In the genomic region with DNA sequence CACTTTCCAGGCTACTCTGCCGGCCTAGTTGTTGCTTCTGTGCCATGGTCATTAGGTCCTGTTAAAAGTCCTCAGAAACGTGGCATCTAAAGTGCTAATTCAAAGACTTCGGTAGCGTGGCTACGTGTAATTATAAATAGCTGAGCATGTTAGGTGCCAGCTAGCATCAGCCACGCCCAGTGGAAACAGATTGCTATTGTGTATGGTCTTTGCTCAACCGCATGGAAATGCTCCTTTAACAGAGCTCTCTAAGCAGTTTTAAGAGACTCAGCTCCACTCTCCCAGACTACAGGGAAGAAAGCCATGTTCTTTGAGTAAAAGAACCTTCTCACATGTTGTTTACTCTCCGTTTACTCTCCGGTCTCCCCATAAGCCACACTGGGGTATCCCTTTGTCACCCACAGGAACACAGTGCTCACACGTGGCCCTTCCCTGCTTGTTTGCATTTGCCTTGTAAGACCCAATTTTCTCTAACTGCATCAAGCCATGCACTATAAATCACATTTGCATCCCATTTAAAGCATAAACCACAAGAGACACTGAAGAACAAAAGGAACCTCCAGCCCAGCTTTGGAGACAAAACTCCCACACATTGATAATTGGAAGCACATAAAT, we compare ENCODE assay signal across 17 mouse cellular contexts.
DNase-seq lines count a peak whose midpoint lies in the region; ATAC-seq lines count a peak whose summit lies in the region.
"Had no signal": no experiment of that assay in that cellular context is flagged by ENCODE, and none has a peak within 500 bp of the region (broad histone marks: within the 10 kb centered on the region; RNA-seq: fewer than 3 reads in every experiment).

No protein-coding gene starts in this region.

- 67% methylated on average over 10 of the region's 10 CpGs for WGBS in hindbrain, embryonic 12.5 days
- 59% methylated on average over 10 of the region's 10 CpGs for WGBS in hindbrain, embryonic 16.5 days
- WGBS in midbrain, embryonic 11.5 days = 73% methylated on average over 10 of the region's 10 CpGs
- WGBS in midbrain, embryonic 10.5 days = 79% methylated on average over 10 of the region's 10 CpGs
- WGBS in forebrain, embryonic 11.5 days = 58% methylated on average over 10 of the region's 10 CpGs
- WGBS in limb, embryonic 12.5 days = 65% methylated on average over 10 of the region's 10 CpGs

- no peaks in the 10 kb centered on the region for H3K27me3 ChIP-seq in hindbrain, embryonic 12.5 days
- H3K27me3 ChIP-seq in hindbrain, embryonic 16.5 days (replicated peaks; ENCODE audit: control insufficient read depth, insufficient read depth, low read length) = no peaks in the 10 kb centered on the region
- H3K27me3 ChIP-seq in midbrain, embryonic 11.5 days (ENCODE audit: control insufficient read depth, insufficient read depth, low read length) = no peaks in the 10 kb centered on the region
- H3K27me3 ChIP-seq in midbrain, embryonic 10.5 days (ENCODE audit: low read depth, poor library complexity, severe bottlenecking) = no peaks in the 10 kb centered on the region
- no peaks in the 10 kb centered on the region for H3K27me3 ChIP-seq in forebrain, embryonic 11.5 days (ENCODE audit: control insufficient read depth, insufficient read depth, low read length)
- no peaks in the 10 kb centered on the region for H3K27me3 ChIP-seq in limb, embryonic 12.5 days
- H3K27me3 ChIP-seq: heart, embryonic 13.5 days had no signal

- no peak for DNase-seq in midbrain, embryonic 11.5 days (ENCODE audit: low spot score, missing footprints)
- DNase-seq in midbrain, embryonic 10.5 days (ENCODE audit: low spot score) = no peak
- DNase-seq in forebrain, embryonic 11.5 days (ENCODE audit: low spot score) = no peak
- no peak for DNase-seq in urinary bladder, postnatal 10 days (ENCODE audit: low spot score)
- no peak for DNase-seq in adrenal gland, postnatal 10 days
- DNase-seq: adrenal gland, adult 8-10 months; B cell, adult 2 months; cerebellum, postnatal 14 days; kidney, adult 8-10 months; lung, postnatal 10 days; right cerebral cortex, postnatal 25 days had no signal

- peak; percentile 72 for ATAC-seq in hindbrain, embryonic 12.5 days (ENCODE audit: low FRiP score)
- ATAC-seq in hindbrain, embryonic 16.5 days = no peak
- ATAC-seq in midbrain, embryonic 11.5 days (ENCODE audit: low FRiP score) = 0 out of 2 replicates have a peak, but pooled peaks have one; percentile 40
- ATAC-seq in forebrain, embryonic 11.5 days (replicated peaks; ENCODE audit: low FRiP score) = peak; percentile 72
- ATAC-seq in limb, embryonic 12.5 days (ENCODE audit: insufficient number of reproducible peaks, insufficient read depth, low FRiP score, low TSS enrichment, low read depth) = no peak
- ATAC-seq: hindbrain, postnatal 0 days had no signal

- H3K4me2 ChIP-seq in hindbrain, embryonic 12.5 days (replicated peaks) = no peak overlapping the region
- no peak overlapping the region for H3K4me2 ChIP-seq in hindbrain, embryonic 16.5 days (ENCODE audit: low read length)
- H3K4me2 ChIP-seq in midbrain, embryonic 11.5 days = no peak overlapping the region
- no peak overlapping the region for H3K4me2 ChIP-seq in forebrain, embryonic 11.5 days (ENCODE audit: low read depth, low read length, severe bottlenecking)
- no peak overlapping the region for H3K4me2 ChIP-seq in limb, embryonic 12.5 days
- H3K4me2 ChIP-seq: heart, embryonic 13.5 days had no signal

- H3K4me1 ChIP-seq in hindbrain, embryonic 12.5 days = no peaks in the 10 kb centered on the region
- H3K4me1 ChIP-seq in hindbrain, embryonic 16.5 days (ENCODE audit: control insufficient read depth, insufficient read depth, low read depth, low read length) = no peaks in the 10 kb centered on the region
- H3K4me1 ChIP-seq in midbrain, embryonic 11.5 days (ENCODE audit: control insufficient read depth, insufficient read depth, low read length) = no peaks in the 10 kb centered on the region
- no peaks in the 10 kb centered on the region for H3K4me1 ChIP-seq in midbrain, embryonic 10.5 days
- H3K4me1 ChIP-seq in forebrain, embryonic 11.5 days (replicated peaks; ENCODE audit: control insufficient read depth, insufficient read depth, low read length) = no peaks in the 10 kb centered on the region
- peaks cover 22% of the 10 kb centered on the region for H3K4me1 ChIP-seq in limb, embryonic 12.5 days (replicated peaks)
- H3K4me1 ChIP-seq: heart, embryonic 13.5 days had no signal

- H3K36me3 ChIP-seq in hindbrain, embryonic 12.5 days = no peaks in the 10 kb centered on the region
- no peaks in the 10 kb centered on the region for H3K36me3 ChIP-seq in hindbrain, embryonic 16.5 days (ENCODE audit: control insufficient read depth, insufficient read depth, low read length)
- H3K36me3 ChIP-seq in midbrain, embryonic 11.5 days (ENCODE audit: control insufficient read depth, insufficient read depth, low read length) = no peaks in the 10 kb centered on the region
- H3K36me3 ChIP-seq in midbrain, embryonic 10.5 days = no peaks in the 10 kb centered on the region
- no peaks in the 10 kb centered on the region for H3K36me3 ChIP-seq in forebrain, embryonic 11.5 days (ENCODE audit: control insufficient read depth, insufficient read depth, low read length)
- H3K36me3 ChIP-seq in limb, embryonic 12.5 days = no peaks in the 10 kb centered on the region
- H3K36me3 ChIP-seq: heart, embryonic 13.5 days had no signal

- H3K4me3 ChIP-seq in hindbrain, embryonic 12.5 days = no peak overlapping the region
- no peak overlapping the region for H3K4me3 ChIP-seq in hindbrain, embryonic 16.5 days (ENCODE audit: low read length)
- H3K4me3 ChIP-seq in midbrain, embryonic 11.5 days (ENCODE audit: low read depth, low read length) = no peak overlapping the region
- H3K4me3 ChIP-seq in midbrain, embryonic 10.5 days = no peak overlapping the region
- H3K4me3 ChIP-seq in forebrain, embryonic 11.5 days (ENCODE audit: low read depth, low read length) = no peak overlapping the region
- H3K4me3 ChIP-seq in limb, embryonic 12.5 days (replicated peaks) = no peak overlapping the region
- H3K4me3 ChIP-seq: heart, embryonic 13.5 days had no signal

- no peaks in the 10 kb centered on the region for H3K9me3 ChIP-seq in hindbrain, embryonic 12.5 days (replicated peaks)
- no peaks in the 10 kb centered on the region for H3K9me3 ChIP-seq in hindbrain, embryonic 16.5 days (ENCODE audit: control insufficient read depth, low read length)
- no peaks in the 10 kb centered on the region for H3K9me3 ChIP-seq in midbrain, embryonic 11.5 days (ENCODE audit: control insufficient read depth, low read length)
- H3K9me3 ChIP-seq in midbrain, embryonic 10.5 days (replicated peaks) = no peaks in the 10 kb centered on the region
- no peaks in the 10 kb centered on the region for H3K9me3 ChIP-seq in forebrain, embryonic 11.5 days (ENCODE audit: control insufficient read depth, low read length)
- H3K9me3 ChIP-seq in limb, embryonic 12.5 days = no peaks in the 10 kb centered on the region
- H3K9me3 ChIP-seq: heart, embryonic 13.5 days had no signal

- no peak overlapping the region for H3K9ac ChIP-seq in hindbrain, embryonic 12.5 days
- no peak overlapping the region for H3K9ac ChIP-seq in hindbrain, embryonic 16.5 days (ENCODE audit: low read depth, low read length)
- H3K9ac ChIP-seq in midbrain, embryonic 11.5 days (ENCODE audit: low read length) = no peak overlapping the region
- no peak overlapping the region for H3K9ac ChIP-seq in forebrain, embryonic 11.5 days (ENCODE audit: low read length)
- H3K9ac ChIP-seq in limb, embryonic 12.5 days (replicated peaks) = no peak overlapping the region
- H3K9ac ChIP-seq: heart, embryonic 13.5 days; liver, embryonic 14.5 days had no signal

- H3K27ac ChIP-seq in hindbrain, embryonic 12.5 days = no peak overlapping the region
- H3K27ac ChIP-seq in hindbrain, embryonic 16.5 days (ENCODE audit: low read depth, low read length) = no peak overlapping the region
- H3K27ac ChIP-seq in midbrain, embryonic 11.5 days (ENCODE audit: low read depth, low read length) = no peak overlapping the region
- H3K27ac ChIP-seq in midbrain, embryonic 10.5 days (replicated peaks) = no peak overlapping the region
- no peak overlapping the region for H3K27ac ChIP-seq in forebrain, embryonic 11.5 days (ENCODE audit: low read depth, low read length)
- peak overlapping the region; percentile 79 for H3K27ac ChIP-seq in limb, embryonic 12.5 days
- H3K27ac ChIP-seq: heart, embryonic 13.5 days; hindbrain, postnatal 0 days; liver, embryonic 14.5 days had no signal

Comparison
In these comparisons a context has a peak if more than half of its experiments do, and no peak if none do; other contexts are left out.
1. ATAC-seq: peak in hindbrain, embryonic 12.5 days (single experiment), midbrain, embryonic 11.5 days (single experiment) and forebrain, embryonic 11.5 days (single experiment); none in hindbrain, embryonic 16.5 days (single experiment) and limb, embryonic 12.5 days (single experiment).